Mouse (Mus musculus): ENCODE measurements at regions not wholly inside any gene's neighbourhood (a gene's known extent, or its start where the extent isn't known, plus 50 kb on each side); places are given as distances from the start of the nearest gene placed in this dataset.

- DNase-seq (ENCODE audit: low spot score) = no peak
These were observed 149.9 kb downstream of the Map2k4 start for GRCm38 (mm10) chr11:65638211-65638610.

GRCm38 (mm10) chr11:65637206-65637605 lies 150.9 kb downstream of the Map2k4 start:
- DNase-seq (ENCODE audit: low spot score) = no peak

- DNase-seq (ENCODE audit: low spot score) = no peak
These were observed 152.8 kb downstream of the Map2k4 start for GRCm38 (mm10) chr11:65635307-65635706.

GRCm38 (mm10) chr11:65631164-65631563 lies 156.9 kb downstream of the Map2k4 start:
- DNase-seq (ENCODE audit: low spot score) = no peak

GRCm38 (mm10) chr11:65630436-65630835 lies 157.7 kb downstream of the Map2k4 start:
- no peak for DNase-seq (ENCODE audit: low spot score)

GRCm38 (mm10) chr11:65629320-65629719 lies 158.8 kb downstream of the Map2k4 start:
- no peak for DNase-seq (ENCODE audit: low spot score)

- DNase-seq (ENCODE audit: low spot score) = no peak
These were observed 169.1 kb downstream of the Map2k4 start for GRCm38 (mm10) chr11:65618976-65619375.

- no peak for DNase-seq (ENCODE audit: low spot score)
These were observed 177.6 kb downstream of the Map2k4 start for GRCm38 (mm10) chr11:65610536-65610935.

GRCm38 (mm10) chr11:65609056-65609455 lies 179.0 kb downstream of the Map2k4 start:
- DNase-seq (ENCODE audit: low spot score) = no peak

- no peak for DNase-seq (ENCODE audit: low spot score)
These were observed 190.6 kb downstream of the Map2k4 start for GRCm38 (mm10) chr11:65597298-65598076.

GRCm38 (mm10) chr11:65588491-65588890 lies 199.6 kb downstream of the Map2k4 start:
- no peak for DNase-seq (ENCODE audit: low spot score)

GRCm38 (mm10) chr11:65567831-65568230 lies 220.3 kb downstream of the Map2k4 start:
- no peak for DNase-seq (ENCODE audit: low spot score)

GRCm38 (mm10) chr11:65558236-65558635 lies 229.9 kb downstream of the Map2k4 start:
- DNase-seq (ENCODE audit: low spot score) = no peak

GRCm38 (mm10) chr11:65551073-65551472 lies 237.0 kb downstream of the Map2k4 start:
- no peak for DNase-seq (ENCODE audit: low spot score)

- DNase-seq (ENCODE audit: low spot score) = no peak
These were observed 243.8 kb downstream of the Map2k4 start for GRCm38 (mm10) chr11:65544281-65544680.

GRCm38 (mm10) chr11:65543581-65543980 lies 244.5 kb downstream of the Map2k4 start:
- no peak for DNase-seq (ENCODE audit: low spot score)

GRCm38 (mm10) chr11:65537046-65537630 lies 251.0 kb downstream of the Map2k4 start:
- DNase-seq (ENCODE audit: low spot score) = no peak

GRCm38 (mm10) chr11:65535726-65536442 lies 252.2 kb downstream of the Map2k4 start:
- no peak for DNase-seq (ENCODE audit: low spot score)

GRCm38 (mm10) chr11:65530744-65531143 lies 257.4 kb downstream of the Map2k4 start:
- DNase-seq (ENCODE audit: low spot score) = no peak

- DNase-seq (ENCODE audit: low spot score) = no peak
These were observed 235.5 kb upstream of the Myocd start for GRCm38 (mm10) chr11:65505106-65505865.

- DNase-seq (ENCODE audit: low spot score) = no peak
These were observed 228.2 kb upstream of the Myocd start for GRCm38 (mm10) chr11:65497979-65498378.

- no peak for DNase-seq (ENCODE audit: low spot score)
These were observed 227.6 kb upstream of the Myocd start for GRCm38 (mm10) chr11:65497415-65497814.
